Mouse (Mus musculus): ENCODE measurements around the gene Nanp. TPM values are rescaled to one million over a fixed set of nuclear protein-coding genes. Genes with fewer than 3 reads are reported as not detected.

Gene Nanp
- polyA plus RNA-seq, 2 experiments = 16.4 to 46.4 TPM

DNA sequence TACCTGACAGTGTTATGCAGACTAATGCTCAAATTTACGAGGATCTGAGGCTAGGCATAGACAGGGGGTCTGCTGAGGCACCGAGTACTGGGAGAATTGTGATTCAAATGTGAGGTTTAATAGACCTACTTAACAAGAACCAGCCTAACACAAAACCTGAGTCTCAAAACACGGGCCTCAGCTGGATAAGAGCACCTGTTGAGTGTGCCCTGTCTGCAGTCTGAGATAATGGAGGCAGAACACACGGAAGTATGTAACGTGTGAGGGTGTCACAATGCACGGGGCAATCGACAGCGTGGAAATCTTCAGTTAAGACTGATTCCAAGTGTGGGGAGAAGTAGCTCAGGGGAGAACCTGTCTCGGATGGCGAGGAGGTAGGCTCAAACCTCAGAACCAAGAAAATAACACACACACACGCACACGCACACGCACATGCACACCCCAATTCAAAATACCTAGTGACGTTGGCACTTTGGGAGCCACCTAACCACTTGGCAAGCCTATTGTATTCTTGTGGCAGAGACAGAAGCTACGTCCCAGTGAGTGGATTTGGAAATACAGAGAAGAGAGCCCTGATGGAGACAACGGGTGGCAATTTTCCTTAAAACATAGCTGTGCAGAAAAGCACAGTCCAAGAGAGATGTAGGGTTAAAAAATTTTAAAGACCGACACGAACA, 1.2 kb downstream of the Nanp start:
- Histone ChIP-seq H3K27ac (replicated peaks; ENCODE audit: low read depth, low read length) (no peak overlapping the region), H3K36me3 (ENCODE audit: control insufficient read depth, insufficient read depth, low read length) (0 out of 2 replicates have a peak, but pooled peaks cover 6% of the 10 kb centered on the region), H3K9ac (ENCODE audit: low read depth, low read length, severe bottlenecking) (peak overlapping the region; percentile 97), H3K4me1 (ENCODE audit: control insufficient read depth, insufficient read depth, low read length) (peaks cover 11% of the 10 kb centered on the region), H3K9me3 (ENCODE audit: control insufficient read depth, low read length) (no peaks in the 10 kb centered on the region; the same call in 1 of the 2 replicates), H3K4me2 (replicated peaks; ENCODE audit: low read depth, low read length, severe bottlenecking) (peak overlapping the region; percentile 83), H3K27me3 (ENCODE audit: control insufficient read depth, insufficient read depth, low read length) (no peaks in the 10 kb centered on the region), H3K4me3 (replicated peaks; ENCODE audit: low read length) (peak overlapping the region; percentile 91)
- no peak for TF ChIP-seq POLR2A (IDR thresholded peaks at IDR 0.05; ENCODE audit: borderline replicate concordance, extremely low read depth, insufficient read depth, insufficient read length)
- no peak for DNase-seq (ENCODE audit: low spot score)
- WGBS = 57% methylated on average over 18 of the region's 18 CpGs
- ATAC-seq (ENCODE audit: low FRiP score, low read depth) = no peak

DNA sequence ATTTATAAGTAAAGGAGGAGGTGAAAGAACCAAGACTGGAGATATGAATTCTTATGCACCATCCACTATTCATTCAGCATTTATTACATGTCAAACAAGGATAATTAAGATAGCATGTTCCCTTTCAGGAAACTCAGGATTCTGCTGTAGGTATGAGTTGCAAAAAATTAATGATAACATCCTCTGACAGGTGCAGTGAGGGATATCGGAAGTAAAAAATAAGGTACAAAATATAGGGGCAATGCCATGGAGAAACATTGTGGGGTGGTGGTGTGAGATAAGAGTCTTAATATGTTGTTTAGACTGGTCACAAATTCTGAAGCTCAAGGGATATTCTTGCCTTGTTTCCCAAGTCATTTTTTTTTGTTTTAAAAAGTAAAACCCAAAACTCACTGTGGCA, 1.9 kb downstream of the Nanp start:
- Histone ChIP-seq H3K27me3 (ENCODE audit: control insufficient read depth, insufficient read depth, low read length) (no peaks in the 10 kb centered on the region), H3K27ac (replicated peaks; ENCODE audit: low read depth, low read length) (no peak overlapping the region), H3K4me3 (replicated peaks; ENCODE audit: low read length) (no peak overlapping the region), H3K36me3 (ENCODE audit: control insufficient read depth, insufficient read depth, low read length) (0 out of 2 replicates have a peak, but pooled peaks cover 6% of the 10 kb centered on the region), H3K4me2 (replicated peaks; ENCODE audit: low read depth, low read length, severe bottlenecking) (no peak overlapping the region; the same call in 1 of the 2 replicates), H3K4me1 (ENCODE audit: control insufficient read depth, insufficient read depth, low read length) (peaks cover 11% of the 10 kb centered on the region), H3K9ac (ENCODE audit: low read depth, low read length, severe bottlenecking) (no peak overlapping the region), H3K9me3 (ENCODE audit: control insufficient read depth, low read length) (no peaks in the 10 kb centered on the region; the same call in 1 of the 2 replicates)
- DNase-seq (ENCODE audit: low spot score) (no peak), ATAC-seq (ENCODE audit: low FRiP score, low read depth) (no peak)
- TF ChIP-seq POLR2A (IDR thresholded peaks at IDR 0.05; ENCODE audit: borderline replicate concordance, extremely low read depth, insufficient read depth, insufficient read length) = no peak
- 90% methylated on average over 1 of the region's 1 CpGs for WGBS

DNA sequence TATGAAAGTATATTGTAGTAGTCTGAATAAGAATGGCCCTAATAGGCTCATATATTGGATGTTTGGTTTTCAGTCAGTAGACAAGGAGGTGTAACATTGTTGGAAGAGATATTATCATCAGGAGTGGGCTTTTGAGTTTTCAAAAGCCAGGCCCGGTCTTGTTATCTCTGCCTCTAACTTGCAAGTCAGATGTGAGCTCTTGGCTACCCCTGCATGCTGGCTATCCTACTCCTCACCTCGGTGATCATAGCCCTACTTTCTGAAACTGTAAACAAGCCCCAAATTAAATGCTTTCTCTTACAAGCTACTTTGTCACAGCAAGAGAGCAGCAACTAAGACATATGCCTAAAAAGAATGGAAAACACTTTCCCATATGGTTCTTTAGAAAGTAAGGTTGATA, 2.5 kb downstream of the Nanp start:
- Histone ChIP-seq H3K4me2 (replicated peaks; ENCODE audit: low read depth, low read length, severe bottlenecking) (no peak overlapping the region), H3K9me3 (ENCODE audit: control insufficient read depth, low read length) (no peaks in the 10 kb centered on the region; the same call in 1 of the 2 replicates)
- WGBS = 98% methylated on average over 2 of the region's 2 CpGs

DNA sequence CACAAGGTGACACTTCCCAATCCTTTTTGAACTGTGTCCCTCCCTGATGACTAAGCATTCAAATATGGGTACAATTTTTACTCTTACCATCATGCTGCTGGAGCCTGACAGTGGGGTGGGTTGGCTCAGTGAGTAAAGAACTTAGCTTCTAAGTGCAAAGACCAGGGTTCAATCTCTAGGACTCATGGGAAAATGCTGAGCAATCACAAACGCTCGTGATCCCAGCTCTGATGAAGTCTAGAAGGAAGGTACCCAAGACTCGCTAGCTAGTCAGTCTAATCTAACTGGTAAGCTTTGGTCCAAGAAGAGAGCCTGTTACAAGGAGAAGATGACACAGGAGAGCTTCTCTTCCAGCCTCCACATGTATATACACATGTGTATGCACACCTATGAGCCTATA, 4.8 kb downstream of the Nanp start:
- no peak overlapping the region for H3K9ac ChIP-seq (ENCODE audit: low read depth, low read length, severe bottlenecking)
- no peak overlapping the region for H3K4me3 ChIP-seq (replicated peaks; ENCODE audit: low read length)
- H3K27me3 ChIP-seq (ENCODE audit: control insufficient read depth, insufficient read depth, low read length) = no peaks in the 10 kb centered on the region
- H3K4me2 ChIP-seq (replicated peaks; ENCODE audit: low read depth, low read length, severe bottlenecking) = no peak overlapping the region
- no peaks in the 10 kb centered on the region for H3K9me3 ChIP-seq (ENCODE audit: control insufficient read depth, low read length)
- no peak for ATAC-seq (ENCODE audit: low FRiP score, low read depth)
- no peak for DNase-seq (ENCODE audit: low spot score)
- 88% methylated on average over 3 of the region's 3 CpGs for WGBS
- H3K27ac ChIP-seq (replicated peaks; ENCODE audit: low read depth, low read length) = no peak overlapping the region
- TF ChIP-seq POLR2A (IDR thresholded peaks at IDR 0.05; ENCODE audit: borderline replicate concordance, extremely low read depth, insufficient read depth, insufficient read length) = no peak
- H3K4me1 ChIP-seq (ENCODE audit: control insufficient read depth, insufficient read depth, low read length) = peaks cover 9% of the 10 kb centered on the region
- H3K36me3 ChIP-seq (ENCODE audit: control insufficient read depth, insufficient read depth, low read length) = 0 out of 2 replicates have a peak, but pooled peaks cover 6% of the 10 kb centered on the region

More for the DNA sequence above, 2.5 kb downstream of the Nanp start:
- Histone ChIP-seq H3K4me1 (ENCODE audit: control insufficient read depth, insufficient read depth, low read length) (peaks cover 11% of the 10 kb centered on the region), H3K27ac (replicated peaks; ENCODE audit: low read depth, low read length) (no peak overlapping the region), H3K9ac (ENCODE audit: low read depth, low read length, severe bottlenecking) (no peak overlapping the region), H3K27me3 (ENCODE audit: control insufficient read depth, insufficient read depth, low read length) (no peaks in the 10 kb centered on the region), H3K36me3 (ENCODE audit: control insufficient read depth, insufficient read depth, low read length) (0 out of 2 replicates have a peak, but pooled peaks cover 6% of the 10 kb centered on the region), H3K4me3 (replicated peaks; ENCODE audit: low read length) (no peak overlapping the region)
- DNase-seq (ENCODE audit: low spot score) = no peak
- ATAC-seq (ENCODE audit: low FRiP score, low read depth) = no peak
- no peak for TF ChIP-seq POLR2A (IDR thresholded peaks at IDR 0.05; ENCODE audit: borderline replicate concordance, extremely low read depth, insufficient read depth, insufficient read length)

DNA sequence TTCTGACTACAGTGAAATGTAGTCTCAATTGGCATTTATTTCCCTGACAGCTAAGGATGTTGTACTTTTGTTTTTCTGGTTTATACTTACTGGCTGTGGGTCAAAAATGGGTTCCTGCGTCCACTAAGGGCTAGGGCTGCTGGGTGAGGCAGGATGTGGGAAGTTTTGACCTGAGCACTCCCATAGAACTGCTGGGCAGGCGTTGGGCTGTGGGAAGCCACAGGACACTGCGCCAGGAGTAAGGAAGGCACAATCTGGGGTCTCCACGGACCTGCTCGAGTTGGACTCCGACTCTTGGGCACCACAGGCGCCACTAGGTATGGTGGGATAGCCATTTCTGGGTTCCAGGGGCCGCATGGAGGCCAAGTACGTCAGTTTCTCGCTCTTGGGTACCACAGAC, 18.0 kb downstream of the Nanp start:
- Histone ChIP-seq H3K4me2 (replicated peaks; ENCODE audit: low read depth, low read length, severe bottlenecking) (no peak overlapping the region), H3K36me3 (ENCODE audit: control insufficient read depth, insufficient read depth, low read length) (peaks cover 2% of the 10 kb centered on the region; the same call in 1 of the 2 replicates), H3K4me3 (replicated peaks; ENCODE audit: low read length) (no peak overlapping the region), H3K9me3 (ENCODE audit: control insufficient read depth, low read length) (no peaks in the 10 kb centered on the region), H3K9ac (ENCODE audit: low read depth, low read length, severe bottlenecking) (no peak overlapping the region), H3K4me1 (ENCODE audit: control insufficient read depth, insufficient read depth, low read length) (no peaks in the 10 kb centered on the region), H3K27ac (replicated peaks; ENCODE audit: low read depth, low read length) (no peak overlapping the region), H3K27me3 (ENCODE audit: control insufficient read depth, insufficient read depth, low read length) (no peaks in the 10 kb centered on the region)
- TF ChIP-seq POLR2A (IDR thresholded peaks at IDR 0.05; ENCODE audit: borderline replicate concordance, extremely low read depth, insufficient read depth, insufficient read length) = no peak
- no peak for ATAC-seq (ENCODE audit: low FRiP score, low read depth)
- 84% methylated on average over 10 of the region's 10 CpGs for WGBS
- DNase-seq (ENCODE audit: low spot score) = no peak

Measured in limb, embryonic 14.5 days (tissue).